Mouse (Mus musculus): ENCODE measurements around the gene Padi6. TPM values are rescaled to one million over a fixed set of nuclear protein-coding genes. Genes with fewer than 3 reads are reported as not detected.

The Padi6 gene
- polyA plus RNA-seq, 1 experiment from 2014 or later = 0.12 TPM

DNA sequence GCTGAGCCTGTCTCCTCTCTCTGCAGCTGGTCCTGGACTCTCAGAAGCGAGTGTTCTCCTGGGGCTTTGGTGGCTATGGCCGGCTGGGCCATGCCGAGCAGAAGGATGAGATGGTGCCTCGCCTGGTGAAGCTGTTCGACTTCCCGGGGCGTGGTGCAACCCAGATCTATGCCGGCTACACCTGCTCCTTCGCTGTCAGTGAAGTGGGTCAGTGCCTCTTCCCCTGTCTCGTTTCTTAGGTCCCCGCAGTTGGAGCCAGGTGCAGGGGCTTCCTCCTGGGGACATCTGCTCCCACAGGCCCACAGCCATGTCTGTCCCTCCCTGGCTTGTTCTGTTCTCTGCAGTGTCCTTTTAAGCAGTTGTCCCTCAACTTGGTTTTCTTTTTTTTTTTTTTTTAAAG lies 25.4 kb downstream of the Padi6 start:
- H3K27me3 ChIP-seq (replicated peaks) = no peaks in the 10 kb centered on the region
- peaks cover 20% of the 10 kb centered on the region for H3K4me1 ChIP-seq
- H3K4me2 ChIP-seq = no peak overlapping the region
- ATAC-seq (replicated peaks) = no peak
- H3K4me3 ChIP-seq = no peak overlapping the region
- 98% methylated on average over 11 of the region's 11 CpGs for WGBS
- peaks cover 68% of the 10 kb centered on the region for H3K36me3 ChIP-seq (replicated peaks)
- no peak overlapping the region for H3K9ac ChIP-seq
- H3K27ac ChIP-seq = no peak overlapping the region
- H3K9me3 ChIP-seq = no peaks in the 10 kb centered on the region

DNA sequence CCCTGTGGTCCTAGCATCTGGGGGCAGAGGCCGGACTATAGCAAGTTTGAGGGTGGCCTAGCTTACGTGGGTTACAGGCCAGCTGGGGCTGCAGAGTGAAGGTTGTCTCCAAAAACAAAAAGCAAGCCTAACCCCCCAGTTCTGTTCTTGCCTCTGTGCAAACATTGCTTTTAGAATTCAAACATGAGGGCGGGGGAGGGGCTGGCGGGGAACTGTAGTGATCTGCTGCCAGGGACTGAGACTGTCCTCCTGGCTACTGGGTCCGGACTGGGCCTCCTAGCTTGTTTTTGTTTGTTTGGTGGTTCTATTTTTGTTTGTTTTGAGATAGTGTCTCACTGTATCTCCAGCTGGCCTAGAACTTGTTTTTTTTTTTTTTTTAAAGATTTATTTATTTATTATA lies 27.9 kb downstream of the Padi6 start:
- Histone ChIP-seq H3K36me3 (replicated peaks) (peaks cover 65% of the 10 kb centered on the region), H3K9me3 (no peaks in the 10 kb centered on the region), H3K4me3 (no peak overlapping the region), H3K27ac (peak overlapping the region; percentile 58), H3K4me1 (peaks cover 20% of the 10 kb centered on the region), H3K9ac (no peak overlapping the region), H3K4me2 (no peak overlapping the region), H3K27me3 (replicated peaks) (no peaks in the 10 kb centered on the region)
- no peak for ATAC-seq (replicated peaks)
- whole genome bisulfite sequencing = 82% methylated on average over 5 of the region's 5 CpGs

GRCm38 (mm10) chr4:140713480-140714365 lies 28.7 kb downstream of the Padi6 start:
- H3K4me2 ChIP-seq = no peak overlapping the region
- no peaks in the 10 kb centered on the region for H3K9me3 ChIP-seq
- H3K4me1 ChIP-seq = peaks cover 20% of the 10 kb centered on the region
- H3K4me3 ChIP-seq = no peak overlapping the region
- peak overlapping the region; percentile 58 for H3K27ac ChIP-seq
- H3K9ac ChIP-seq = no peak overlapping the region
- WGBS = 23% methylated on average over 29 of the region's 29 CpGs
- H3K27me3 ChIP-seq (replicated peaks) = no peaks in the 10 kb centered on the region
- peak; percentile 84 for ATAC-seq (replicated peaks)
- H3K36me3 ChIP-seq (replicated peaks) = peaks cover 66% of the 10 kb centered on the region

- no peak overlapping the region for H3K9ac ChIP-seq
- peaks cover 20% of the 10 kb centered on the region for H3K4me1 ChIP-seq
- H3K4me2 ChIP-seq = no peak overlapping the region
- H3K9me3 ChIP-seq = no peaks in the 10 kb centered on the region
- H3K36me3 ChIP-seq (replicated peaks) = peaks cover 49% of the 10 kb centered on the region
- no peak for ATAC-seq (replicated peaks)
- H3K4me3 ChIP-seq = no peak overlapping the region
- WGBS = 76% methylated on average over 5 of the region's 5 CpGs
- no peaks in the 10 kb centered on the region for H3K27me3 ChIP-seq (replicated peaks)
- H3K27ac ChIP-seq = no peak overlapping the region
Measured at GRCm38 (mm10) chr4:140711360-140711759, 31.1 kb downstream of the Padi6 start.

- WGBS = 73% methylated on average over 10 of the region's 10 CpGs
- H3K9me3 ChIP-seq = no peaks in the 10 kb centered on the region
- H3K36me3 ChIP-seq (replicated peaks) = peaks cover 43% of the 10 kb centered on the region
- ATAC-seq (replicated peaks) = no peak
- no peaks in the 10 kb centered on the region for H3K27me3 ChIP-seq (replicated peaks)
- H3K4me1 ChIP-seq = peaks cover 22% of the 10 kb centered on the region
- no peak overlapping the region for H3K4me3 ChIP-seq
- no peak overlapping the region for H3K27ac ChIP-seq
- H3K9ac ChIP-seq = no peak overlapping the region
- no peak overlapping the region for H3K4me2 ChIP-seq
Measured at GRCm38 (mm10) chr4:140710781-140711180, 31.7 kb downstream of the Padi6 start.

DNA sequence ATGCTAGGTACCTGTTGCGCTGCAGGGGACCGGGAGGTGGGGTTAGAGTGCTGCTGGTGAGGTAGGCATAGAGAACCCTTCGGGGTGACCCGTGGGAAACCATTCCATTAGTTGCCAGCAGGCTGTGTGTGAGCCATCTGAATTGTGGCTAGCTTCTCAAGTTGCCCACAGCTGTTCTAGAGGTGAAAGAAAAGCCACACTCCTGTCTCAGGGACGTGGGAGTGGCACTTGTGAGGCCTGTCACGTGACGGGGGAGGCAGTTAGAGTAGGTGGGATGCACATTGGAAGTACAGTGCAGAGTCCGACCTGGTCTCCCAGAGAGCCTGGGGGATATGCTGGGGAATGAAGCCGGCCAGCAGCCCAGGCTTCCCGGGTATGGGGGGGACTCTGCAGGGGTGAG lies 32.8 kb downstream of the Padi6 start:
- H3K9me3 ChIP-seq = no peaks in the 10 kb centered on the region
- no peak for ATAC-seq (replicated peaks)
- H3K27ac ChIP-seq = no peak overlapping the region
- no peak overlapping the region for H3K4me2 ChIP-seq
- no peak overlapping the region for H3K4me3 ChIP-seq
- no peak overlapping the region for H3K9ac ChIP-seq
- H3K27me3 ChIP-seq (replicated peaks) = no peaks in the 10 kb centered on the region
- H3K4me1 ChIP-seq = peaks cover 32% of the 10 kb centered on the region
- 89% methylated on average over 10 of the region's 10 CpGs for WGBS
- H3K36me3 ChIP-seq (replicated peaks) = peaks cover 39% of the 10 kb centered on the region

- ATAC-seq (replicated peaks) = no peak
- no peak overlapping the region for H3K27ac ChIP-seq
Measured at GRCm38 (mm10) chr4:140709111-140709510, 33.3 kb downstream of the Padi6 start.

GRCm38 (mm10) chr4:140708297-140708927 lies 34.0 kb downstream of the Padi6 start:
- 85% methylated on average over 18 of the region's 18 CpGs for WGBS
- H3K36me3 ChIP-seq (replicated peaks) = peaks cover 39% of the 10 kb centered on the region
- H3K9ac ChIP-seq = no peak overlapping the region
- no peaks in the 10 kb centered on the region for H3K27me3 ChIP-seq (replicated peaks)
- H3K4me2 ChIP-seq = no peak overlapping the region
- H3K4me3 ChIP-seq = no peak overlapping the region
- ATAC-seq (replicated peaks) = no peak
- H3K27ac ChIP-seq = no peak overlapping the region
- no peaks in the 10 kb centered on the region for H3K9me3 ChIP-seq
- peaks cover 33% of the 10 kb centered on the region for H3K4me1 ChIP-seq

More at GRCm38 (mm10) chr4:140709111-140709510, 33.3 kb downstream of the Padi6 start:
- no peak overlapping the region for H3K9ac ChIP-seq
- H3K4me3 ChIP-seq = no peak overlapping the region
- peaks cover 32% of the 10 kb centered on the region for H3K4me1 ChIP-seq
- WGBS = 69% methylated on average over 7 of the region's 7 CpGs
- H3K9me3 ChIP-seq = no peaks in the 10 kb centered on the region
- H3K27me3 ChIP-seq (replicated peaks) = no peaks in the 10 kb centered on the region
- no peak overlapping the region for H3K4me2 ChIP-seq
- peaks cover 39% of the 10 kb centered on the region for H3K36me3 ChIP-seq (replicated peaks)

- no peaks in the 10 kb centered on the region for H3K9me3 ChIP-seq
- H3K4me2 ChIP-seq = no peak overlapping the region
- H3K27ac ChIP-seq = no peak overlapping the region
- no peaks in the 10 kb centered on the region for H3K27me3 ChIP-seq (replicated peaks)
- H3K9ac ChIP-seq = no peak overlapping the region
- WGBS = 84% methylated on average over 4 of the region's 4 CpGs
- H3K4me3 ChIP-seq = no peak overlapping the region
- peaks cover 31% of the 10 kb centered on the region for H3K36me3 ChIP-seq (replicated peaks)
- H3K4me1 ChIP-seq = peaks cover 32% of the 10 kb centered on the region
- no peak for ATAC-seq (replicated peaks)
Measured at GRCm38 (mm10) chr4:140707615-140708014, 34.8 kb downstream of the Padi6 start.

- H3K4me3 ChIP-seq = peak overlapping the region; percentile 95; the same call in 1 of the 2 replicates
- 20% methylated on average over 4 of the region's 4 CpGs for WGBS
- peaks cover 50% of the 10 kb centered on the region for H3K4me1 ChIP-seq
- peak overlapping the region; percentile 94; the same call in 1 of the 2 replicates for H3K27ac ChIP-seq
- ATAC-seq (replicated peaks) = no peak
- H3K36me3 ChIP-seq (replicated peaks) = peaks cover 7% of the 10 kb centered on the region
- H3K27me3 ChIP-seq (replicated peaks) = peaks cover 11% of the 10 kb centered on the region
- no peaks in the 10 kb centered on the region for H3K9me3 ChIP-seq
- H3K9ac ChIP-seq = peak overlapping the region; percentile 88; the same call in 1 of the 2 replicates
- peak overlapping the region; percentile 87 for H3K4me2 ChIP-seq
Measured at GRCm38 (mm10) chr4:140704166-140704565, 38.3 kb downstream of the Padi6 start.

GRCm38 (mm10) chr4:140703636-140704035 lies 38.8 kb downstream of the Padi6 start:
- 7% methylated on average over 8 of the region's 8 CpGs for WGBS
- Histone ChIP-seq H3K36me3 (replicated peaks) (peaks cover 1% of the 10 kb centered on the region; the same call in 1 of the 2 replicates), H3K4me3 (peak overlapping the region; percentile 95), H3K9me3 (no peaks in the 10 kb centered on the region), H3K9ac (peak overlapping the region; percentile 88; the same call in 1 of the 2 replicates), H3K27ac (peak overlapping the region; percentile 94), H3K27me3 (replicated peaks) (peaks cover 16% of the 10 kb centered on the region), H3K4me2 (peak overlapping the region; percentile 87), H3K4me1 (peaks cover 51% of the 10 kb centered on the region)
- no peak for ATAC-seq (replicated peaks)

DNA sequence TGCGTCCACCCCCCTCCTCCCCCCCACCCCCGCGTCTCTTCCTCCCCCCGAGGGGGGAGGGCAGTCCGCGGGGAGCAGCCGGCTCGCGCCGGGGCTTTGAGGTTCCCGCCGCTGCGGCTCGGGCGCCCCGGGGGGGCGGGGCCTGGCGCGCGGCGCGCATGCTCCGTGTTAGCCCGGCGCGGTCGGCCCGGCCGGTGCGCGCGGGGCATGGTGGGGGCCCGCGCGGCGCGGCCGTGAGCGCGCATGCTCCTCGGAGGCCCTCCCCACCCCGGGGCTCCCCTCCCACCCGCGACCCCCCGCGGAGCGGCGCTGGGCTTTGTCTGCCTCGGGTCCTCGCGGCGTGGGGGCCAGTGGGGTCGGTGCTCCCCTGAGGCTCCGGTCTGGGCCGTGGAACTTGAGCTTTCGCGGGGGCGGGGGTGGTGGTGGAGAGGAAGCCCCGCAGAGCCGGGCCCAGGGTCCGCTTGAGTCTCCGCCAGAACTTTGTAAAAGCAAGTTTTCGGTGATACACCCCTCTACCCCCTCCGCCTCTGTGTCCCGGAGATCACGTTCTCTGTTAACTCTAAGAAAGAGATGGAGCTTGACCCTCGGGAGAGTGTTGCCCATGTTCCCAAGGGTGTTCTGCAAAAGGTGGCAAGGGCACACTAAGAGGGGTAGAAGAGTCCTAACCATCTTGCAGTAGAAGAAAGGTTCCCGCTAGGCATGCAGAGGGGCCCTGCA lies 39.7 kb downstream of the Padi6 start:
- peaks cover 51% of the 10 kb centered on the region for H3K4me1 ChIP-seq
- peaks cover 25% of the 10 kb centered on the region for H3K27me3 ChIP-seq (replicated peaks)
- no peaks in the 10 kb centered on the region for H3K9me3 ChIP-seq
- peak overlapping the region; percentile 87 for H3K4me2 ChIP-seq
- ATAC-seq (replicated peaks) = peak; percentile 76
- no peaks in the 10 kb centered on the region for H3K36me3 ChIP-seq (replicated peaks)
- WGBS = 0% methylated on average over 48 of the region's 68 CpGs
- peak overlapping the region; percentile 94 for H3K27ac ChIP-seq
- peak overlapping the region; percentile 95 for H3K4me3 ChIP-seq
- peak overlapping the region; percentile 88 for H3K9ac ChIP-seq
